Mouse (Mus musculus) left cerebral cortex, adult 11 months (tissue): Measurements from ENCODE around the gene Stat1.
A peak's percentile ranks its signal among the peaks of the same experiment; 100 is the strongest.

Experiments used
- DNase-seq: peaks from one replicate; pipeline ENCODE4 v3.0.0; 2022; ENCODE audit warnings: low spot score

Stat1 gene

DNA sequence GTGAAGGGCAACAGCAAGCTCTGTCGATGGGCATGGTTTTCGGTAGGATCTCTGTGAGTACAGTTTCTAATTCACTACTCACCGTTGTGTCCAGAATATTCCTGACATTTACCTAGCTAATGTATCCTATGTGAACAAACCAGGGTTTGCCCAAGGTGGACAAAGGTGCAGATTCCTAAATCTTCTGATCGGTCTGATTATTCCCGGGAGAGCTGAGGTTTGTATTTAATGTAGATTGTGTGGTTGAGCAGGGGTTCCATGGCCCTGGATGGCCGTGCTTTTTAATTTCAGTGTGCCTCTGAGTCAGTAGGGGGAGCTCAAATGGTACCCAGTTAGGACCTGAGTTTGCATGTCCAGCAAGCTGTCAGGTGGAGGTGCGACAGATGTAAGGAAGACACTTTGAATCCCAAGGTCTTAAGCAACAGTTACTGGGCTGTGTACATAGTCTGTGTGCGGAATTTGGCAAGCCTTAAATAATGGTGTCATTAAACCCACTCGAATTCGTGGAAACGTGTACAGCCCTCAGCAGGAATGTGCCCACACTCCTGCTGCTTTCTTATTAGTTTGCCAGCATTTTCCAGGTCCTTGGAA is 12.6 kb downstream of the Stat1 start:
- DNase-seq: no peak

DNA sequence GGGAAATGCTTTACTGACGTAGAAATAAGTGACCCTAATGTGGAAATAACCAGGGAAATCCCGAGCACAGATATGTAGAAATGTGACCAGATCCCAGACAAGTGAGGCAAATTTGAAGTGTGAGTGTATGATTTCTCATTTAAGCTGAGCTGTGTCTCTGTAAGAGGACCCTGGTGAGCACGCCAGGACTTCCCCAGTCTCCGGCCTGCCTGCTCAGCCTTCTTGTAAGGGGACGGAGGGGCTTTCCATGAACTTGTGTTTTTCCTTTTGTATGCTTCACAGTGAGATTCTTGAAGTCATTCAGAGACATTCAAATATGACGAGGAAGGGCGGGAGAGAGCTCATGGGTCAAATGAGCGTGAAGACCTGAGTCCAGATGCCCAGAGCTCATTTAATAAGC is 14.0 kb downstream of the Stat1 start:
- no peak for DNase-seq

DNA sequence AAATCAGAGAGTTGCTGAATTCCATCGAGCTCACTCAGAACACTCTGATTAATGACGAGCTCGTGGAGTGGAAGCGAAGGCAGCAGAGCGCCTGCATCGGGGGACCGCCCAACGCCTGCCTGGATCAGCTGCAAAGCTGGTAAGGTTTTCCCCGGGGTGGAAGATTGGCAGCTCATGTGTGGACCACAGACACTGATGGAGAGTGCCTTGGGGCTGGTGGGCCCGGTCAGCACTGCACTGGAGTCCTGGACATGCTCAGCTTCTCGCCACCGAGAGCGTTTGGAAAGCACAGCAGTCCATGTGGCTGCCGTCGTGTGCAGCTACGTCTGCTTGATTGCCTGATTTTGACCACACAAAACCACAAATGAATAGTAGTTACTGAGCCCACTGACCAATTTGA is 18.1 kb downstream of the Stat1 start:
- no peak for DNase-seq

DNA sequence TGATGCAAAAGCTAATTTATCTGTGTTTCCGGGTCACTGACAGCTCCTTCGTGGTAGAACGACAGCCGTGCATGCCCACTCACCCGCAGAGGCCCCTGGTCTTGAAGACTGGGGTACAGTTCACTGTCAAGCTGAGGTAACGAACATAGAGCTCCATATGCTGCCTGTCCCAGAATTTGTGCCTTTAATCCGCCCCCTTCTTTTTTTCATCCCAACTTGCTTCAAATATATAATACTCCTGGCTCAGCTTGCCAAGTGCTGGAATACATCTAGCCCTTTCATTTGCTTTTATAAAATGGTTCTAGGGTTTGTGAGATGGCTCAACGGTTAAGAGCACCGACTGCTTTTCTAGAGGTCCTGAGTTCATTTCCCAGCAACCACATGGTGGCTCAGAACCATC is 21.3 kb downstream of the Stat1 start:
- no peak for DNase-seq

DNA sequence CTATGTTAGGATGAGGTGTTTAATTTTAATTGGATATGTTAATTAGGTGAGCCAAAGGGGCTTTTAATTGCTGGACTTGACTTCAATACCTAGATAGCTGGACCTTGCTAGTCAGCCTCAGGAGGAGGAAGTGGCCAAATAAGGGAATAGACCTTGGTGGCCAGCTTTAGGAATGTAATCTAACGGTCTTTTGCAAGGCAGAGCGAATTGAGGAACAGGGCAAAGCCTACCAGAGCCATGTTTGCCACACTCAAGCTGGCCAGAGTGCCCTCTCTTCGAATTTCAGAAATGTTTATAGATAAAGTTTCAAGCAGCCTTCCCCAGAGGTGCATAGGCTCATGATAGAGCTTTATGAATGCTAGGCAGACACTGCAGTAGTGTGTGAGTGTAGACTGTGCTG is 22.2 kb downstream of the Stat1 start:
- DNase-seq: no peak

DNA sequence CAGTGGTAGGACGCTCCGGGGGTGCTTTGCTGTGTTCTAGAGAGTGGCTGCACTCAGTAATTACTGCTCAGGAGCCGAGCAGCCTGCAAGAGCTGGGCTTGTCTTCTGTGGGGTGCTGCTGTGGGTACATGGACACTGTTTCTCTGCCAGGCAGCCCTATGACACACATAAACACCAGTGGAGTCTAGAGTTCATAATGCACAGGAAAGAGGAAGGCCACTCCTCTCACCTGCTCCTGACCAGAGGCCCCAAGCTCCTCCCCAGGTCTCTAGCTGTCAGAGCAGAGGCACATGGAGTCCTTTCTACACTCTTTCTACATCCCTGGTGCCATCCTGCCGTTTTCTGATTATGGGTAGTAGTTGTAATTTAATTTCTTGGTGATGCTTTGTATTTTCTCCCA is 22.9 kb downstream of the Stat1 start:
- no peak for DNase-seq

DNA sequence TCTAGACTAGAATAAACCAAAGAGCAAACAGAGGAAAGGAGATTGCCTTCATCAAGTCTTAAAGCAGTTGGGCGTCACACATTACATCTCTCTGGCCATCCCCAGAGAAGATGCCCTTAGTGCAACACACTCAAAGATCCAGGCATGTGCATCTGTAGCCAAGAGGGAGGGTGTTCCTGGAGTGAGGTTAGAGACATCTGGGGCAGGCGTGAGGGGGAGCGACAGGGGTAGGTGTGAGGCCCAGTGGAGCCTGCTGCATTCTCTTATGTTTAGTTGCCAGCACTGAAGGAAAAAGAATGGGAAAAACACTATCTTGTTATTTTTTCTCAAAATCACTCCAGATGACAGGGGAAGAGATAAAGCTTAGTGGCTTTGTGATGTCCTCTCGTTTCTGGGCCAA is 24.0 kb downstream of the Stat1 start:
- DNase-seq: no peak

DNA sequence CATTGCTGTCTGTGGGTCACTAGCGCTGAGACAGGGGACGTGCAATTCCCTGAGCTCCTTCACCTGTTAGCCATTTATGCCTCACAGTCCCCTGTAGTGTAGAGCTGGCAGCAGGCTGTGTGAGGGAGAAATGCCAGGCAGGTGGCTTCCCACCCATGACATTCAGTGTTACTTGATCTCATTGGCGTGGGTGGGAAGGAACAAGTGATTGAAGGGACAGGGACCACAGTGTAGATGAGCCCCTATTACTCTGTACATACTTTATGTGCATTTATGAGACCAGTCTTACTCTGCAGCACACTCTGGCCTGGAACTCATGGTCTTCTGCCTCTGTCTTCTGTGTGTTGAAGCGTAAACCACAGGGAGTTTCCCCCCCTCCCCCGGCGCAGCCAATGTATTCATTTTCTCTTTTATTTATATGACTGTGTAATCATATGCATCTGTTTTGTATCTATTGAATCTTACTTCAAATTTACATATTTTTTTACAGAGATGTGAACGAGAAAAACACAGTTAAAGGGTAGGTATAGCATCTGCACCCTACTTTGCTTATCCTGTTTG is 24.4 kb downstream of the Stat1 start:
- no peak for DNase-seq

DNA sequence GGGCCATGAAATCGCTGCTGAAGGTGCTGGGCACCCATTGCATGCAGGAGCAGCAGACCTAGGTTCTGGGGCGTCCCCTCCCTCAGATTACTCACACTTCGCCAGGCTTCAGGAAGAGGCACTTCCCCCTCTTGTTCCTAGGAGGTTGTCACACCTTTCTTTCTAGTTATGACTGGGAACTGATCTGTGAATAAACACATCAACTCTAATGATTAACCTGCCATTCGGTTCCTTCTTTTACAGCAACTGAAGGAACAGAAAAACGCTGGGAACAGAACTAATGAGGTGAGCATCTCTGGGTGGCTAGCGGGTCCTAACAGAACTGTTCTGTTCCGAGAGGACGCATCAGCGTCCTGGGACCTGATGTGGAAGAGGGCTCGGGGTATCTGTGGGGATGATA is 25.7 kb downstream of the Stat1 start:
- no peak for DNase-seq

DNA sequence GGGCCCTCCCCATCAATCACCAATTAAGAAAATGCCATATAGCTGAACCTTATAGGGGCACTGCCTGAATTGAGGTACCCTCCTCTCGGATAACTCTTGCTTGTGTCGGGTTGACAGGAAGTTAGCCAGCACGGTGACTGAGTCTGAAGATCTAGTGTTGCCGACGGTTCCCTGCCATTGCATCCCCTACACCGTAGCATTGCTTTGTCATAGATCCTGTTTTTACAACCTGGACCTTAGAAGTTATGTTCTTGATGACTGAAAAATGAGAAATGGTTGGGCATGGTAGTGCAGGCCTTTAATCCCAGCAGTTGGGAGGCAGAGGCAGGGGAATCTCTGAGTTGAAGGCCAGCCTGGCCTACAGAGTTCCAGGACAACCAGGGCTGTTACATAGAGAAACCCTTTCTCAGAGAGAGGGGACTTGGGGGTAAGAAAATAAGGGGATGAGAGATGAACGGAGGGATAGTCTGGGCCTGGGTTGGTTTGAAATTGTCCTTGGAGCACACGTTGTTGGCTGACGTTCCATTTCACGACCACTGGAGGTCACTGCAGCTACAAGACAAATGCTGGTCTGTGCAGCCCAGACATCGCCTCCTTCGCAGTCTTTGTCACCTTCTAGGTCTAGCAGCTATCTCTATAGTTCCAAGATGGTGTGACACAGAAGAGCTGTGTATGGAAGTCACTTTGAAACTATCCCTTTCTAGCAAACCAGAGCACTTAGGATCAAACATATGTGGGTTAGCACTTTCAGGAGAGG is 27.2 kb downstream of the Stat1 start:
- DNase-seq: no peak

DNA sequence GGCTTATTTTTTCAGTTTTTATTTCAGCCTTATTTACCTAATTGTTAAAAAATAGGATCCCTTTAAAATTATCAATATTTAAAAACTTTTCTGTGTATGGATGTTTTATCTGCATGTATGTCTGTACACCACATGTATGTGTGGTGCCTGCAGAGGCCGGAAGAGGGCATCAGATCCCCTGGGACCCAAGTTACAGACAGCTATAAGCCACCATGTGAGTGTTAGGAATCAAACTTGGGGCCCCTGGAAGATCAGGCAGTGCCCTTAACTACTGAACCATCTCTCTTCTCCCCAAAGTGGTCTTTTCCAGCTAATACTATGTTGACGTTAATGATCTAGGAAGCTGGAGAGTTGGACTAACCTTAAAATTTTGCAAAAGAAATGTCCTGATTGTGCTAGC is 28.2 kb downstream of the Stat1 start:
- DNase-seq: no peak

DNA sequence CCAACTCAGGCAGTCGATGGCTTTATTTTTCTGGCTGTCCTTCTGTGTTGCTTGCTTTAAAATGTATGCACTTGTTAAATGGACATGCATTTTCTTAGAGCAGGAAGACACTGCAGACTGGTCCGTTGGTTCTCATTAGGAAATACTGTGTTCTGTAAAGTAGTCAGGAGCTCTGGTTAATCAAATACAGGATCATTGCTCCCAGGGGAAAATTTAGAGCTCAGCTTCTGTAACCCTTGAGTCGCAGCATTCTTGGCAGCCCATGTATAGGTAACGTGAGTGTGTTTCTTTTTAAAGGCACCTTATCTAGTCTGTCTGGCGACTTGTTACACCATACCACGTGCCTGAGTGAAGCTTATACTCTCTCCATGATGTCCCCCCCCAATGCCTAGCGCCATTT is 28.9 kb downstream of the Stat1 start:
- no peak for DNase-seq

DNA sequence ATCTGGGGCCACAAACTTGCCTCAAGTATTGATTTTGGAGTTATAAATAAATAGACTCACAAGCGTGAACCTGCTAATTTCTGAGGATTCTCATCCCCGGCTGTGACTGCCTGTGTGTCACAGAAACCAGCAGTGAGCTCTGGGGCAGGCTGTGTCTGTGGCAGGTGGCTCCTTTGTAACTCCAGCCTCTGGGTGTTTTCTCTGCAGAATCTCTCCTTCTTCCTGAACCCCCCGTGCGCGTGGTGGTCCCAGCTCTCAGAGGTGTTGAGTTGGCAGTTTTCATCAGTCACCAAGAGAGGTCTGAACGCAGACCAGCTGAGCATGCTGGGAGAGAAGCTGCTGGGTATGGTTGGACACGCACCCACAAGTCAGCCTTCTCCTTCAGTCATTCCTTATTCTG is 29.5 kb downstream of the Stat1 start:
- DNase-seq: no peak

DNA sequence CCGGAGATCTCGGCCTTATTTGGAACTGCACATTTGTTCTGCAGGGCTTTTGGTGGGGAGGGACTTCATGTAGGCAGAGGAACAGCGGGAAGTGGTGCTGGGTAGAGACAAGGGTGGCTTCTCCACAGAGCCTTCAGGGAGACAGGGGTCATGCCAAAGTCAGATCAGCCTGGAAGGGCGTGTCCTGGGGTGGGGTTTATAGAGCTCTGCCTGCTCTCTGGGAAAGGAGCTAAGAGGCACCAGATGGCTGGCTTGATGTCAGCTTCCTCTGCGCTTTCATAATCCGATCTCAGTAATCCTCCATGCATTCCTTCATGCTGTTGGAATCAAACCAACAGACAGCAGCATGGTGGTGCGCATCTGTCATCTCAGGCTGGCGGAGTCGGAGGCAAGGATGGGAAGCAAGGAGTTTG is 30.7 kb downstream of the Stat1 start:
- DNase-seq: peak; percentile 51

DNA sequence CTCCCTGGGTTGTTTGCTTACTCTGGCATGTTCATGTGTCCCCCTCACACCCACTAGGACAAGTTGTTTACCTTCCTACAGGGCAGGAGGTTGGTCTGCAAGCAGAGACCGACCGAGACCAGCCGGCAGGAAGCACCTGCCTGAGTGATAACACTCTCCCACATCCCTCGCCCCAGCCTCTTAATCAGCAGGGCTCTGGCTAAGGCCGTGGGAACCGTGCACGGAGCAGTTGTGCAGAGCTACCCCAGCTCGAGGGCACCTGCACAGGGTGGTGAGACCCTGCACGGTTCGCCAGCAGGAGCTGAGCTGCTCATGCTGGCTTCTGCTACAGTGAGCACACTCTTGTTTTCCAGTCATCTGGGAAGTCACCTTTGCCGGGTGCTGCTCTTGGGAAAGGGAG is 31.4 kb downstream of the Stat1 start:
- no peak for DNase-seq

DNA sequence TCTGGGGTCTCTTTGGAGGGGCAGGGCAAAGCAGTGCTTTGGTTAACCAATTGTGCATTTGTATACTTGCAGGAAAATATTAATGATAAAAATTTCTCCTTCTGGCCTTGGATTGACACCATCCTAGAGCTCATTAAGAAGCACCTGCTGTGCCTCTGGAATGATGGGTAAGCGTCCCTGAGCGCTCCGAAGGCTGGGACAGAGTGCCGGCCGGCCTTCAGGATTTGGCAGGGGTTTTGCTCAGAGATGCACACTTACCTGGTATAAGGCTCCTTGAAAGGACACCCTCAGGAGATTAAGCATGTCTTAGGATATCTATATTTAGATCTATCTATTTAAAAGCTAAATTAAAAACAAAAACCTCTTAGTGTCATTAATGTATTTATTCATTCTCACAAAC is 31.9 kb downstream of the Stat1 start:
- no peak for DNase-seq

DNA sequence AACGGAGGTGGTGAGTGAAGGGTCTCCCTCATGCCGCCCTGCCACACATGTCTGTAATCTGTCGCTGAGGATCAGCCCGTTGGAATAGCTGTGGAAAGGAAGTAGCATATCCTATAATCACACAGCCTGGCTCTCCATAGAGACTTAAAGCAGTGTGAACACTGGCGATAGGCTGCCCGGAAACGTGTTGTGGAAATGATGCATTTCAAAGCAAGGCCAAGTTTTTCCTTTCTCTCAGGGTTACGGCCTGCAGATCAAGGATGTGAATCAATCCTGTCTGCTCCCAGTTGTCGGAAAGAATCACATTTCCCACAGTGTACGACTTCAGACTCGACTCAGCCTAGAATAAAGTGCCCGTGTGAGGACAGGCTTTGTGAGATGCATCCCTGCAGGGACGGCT is 33.1 kb downstream of the Stat1 start:
- DNase-seq: no peak

DNA sequence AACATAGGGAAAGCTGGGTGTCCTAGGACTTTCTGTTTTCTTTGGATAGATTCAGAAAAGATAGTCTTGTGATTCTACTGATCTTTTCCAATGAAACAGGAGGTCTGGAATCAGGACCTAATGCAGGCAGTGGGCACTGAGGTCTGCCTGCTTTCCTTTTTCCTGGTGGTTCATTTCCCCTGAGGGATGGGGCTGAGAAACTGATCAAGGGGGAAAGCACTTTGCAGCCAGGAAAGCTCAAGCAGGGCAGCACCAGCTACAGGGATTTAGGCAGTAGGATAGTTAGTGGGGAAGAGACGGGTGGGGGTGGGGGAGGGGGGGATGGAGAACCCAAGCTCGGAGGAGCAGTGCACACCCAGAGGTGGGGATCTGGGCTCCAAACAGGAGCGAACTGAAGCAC is 33.7 kb downstream of the Stat1 start:
- no peak for DNase-seq

DNA sequence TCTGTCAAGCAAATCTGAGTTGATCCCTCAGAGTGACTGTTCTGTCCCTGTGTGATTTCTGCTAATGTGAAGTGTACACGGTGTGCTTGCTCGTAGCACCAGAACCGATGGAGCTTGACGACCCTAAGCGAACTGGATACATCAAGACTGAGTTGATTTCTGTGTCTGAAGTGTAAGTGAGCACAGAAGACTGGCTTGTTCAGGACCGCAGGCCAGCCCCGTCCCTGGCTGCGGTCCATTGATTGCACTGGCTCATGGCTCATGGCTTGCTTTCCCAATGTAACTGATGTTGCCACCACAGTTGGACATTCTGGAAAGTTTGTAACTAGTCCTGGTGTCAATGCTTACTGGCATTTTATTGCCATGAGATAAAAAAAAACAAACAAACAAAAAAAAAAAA is 35.6 kb downstream of the Stat1 start:
- DNase-seq: no peak

DNA sequence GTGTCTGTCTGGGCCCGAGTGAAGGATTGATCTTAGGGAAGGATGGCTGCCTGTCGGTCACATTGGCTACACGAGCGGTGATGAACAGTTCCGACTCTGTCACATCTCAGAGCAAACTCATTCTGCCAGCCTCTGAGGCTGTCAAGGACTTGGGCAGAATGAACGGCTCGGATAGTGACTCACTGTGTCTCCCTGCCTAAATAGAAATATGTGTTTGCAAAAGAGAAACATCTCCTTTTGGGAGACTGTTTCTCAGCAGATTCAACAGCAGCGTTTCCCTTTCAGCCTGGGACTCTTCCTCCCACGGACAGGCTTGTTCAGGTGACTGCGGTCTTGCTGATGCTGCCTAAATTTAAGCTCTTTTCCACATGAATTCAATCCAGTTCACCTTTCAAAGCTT is 37.1 kb downstream of the Stat1 start:
- DNase-seq: no peak

DNA sequence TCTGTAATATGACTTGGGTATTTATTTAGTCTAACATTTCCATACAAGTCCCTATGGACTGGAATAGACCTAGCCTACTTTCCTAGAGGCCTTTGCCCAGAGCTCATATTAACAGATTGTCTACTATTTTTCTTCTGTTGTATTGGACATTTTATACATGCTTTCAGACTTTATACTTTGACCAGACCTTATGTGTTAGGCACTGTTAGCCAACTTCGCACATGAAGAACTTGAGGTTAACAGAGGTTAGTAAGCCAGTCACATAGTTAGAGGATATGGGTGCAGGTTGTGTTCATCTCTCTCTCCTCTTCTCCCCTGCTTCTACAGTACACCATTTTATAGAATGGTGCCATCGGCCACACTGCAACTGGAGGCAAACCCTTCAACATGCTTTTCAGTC is 38.8 kb downstream of the Stat1 start:
- DNase-seq: no peak

DNA sequence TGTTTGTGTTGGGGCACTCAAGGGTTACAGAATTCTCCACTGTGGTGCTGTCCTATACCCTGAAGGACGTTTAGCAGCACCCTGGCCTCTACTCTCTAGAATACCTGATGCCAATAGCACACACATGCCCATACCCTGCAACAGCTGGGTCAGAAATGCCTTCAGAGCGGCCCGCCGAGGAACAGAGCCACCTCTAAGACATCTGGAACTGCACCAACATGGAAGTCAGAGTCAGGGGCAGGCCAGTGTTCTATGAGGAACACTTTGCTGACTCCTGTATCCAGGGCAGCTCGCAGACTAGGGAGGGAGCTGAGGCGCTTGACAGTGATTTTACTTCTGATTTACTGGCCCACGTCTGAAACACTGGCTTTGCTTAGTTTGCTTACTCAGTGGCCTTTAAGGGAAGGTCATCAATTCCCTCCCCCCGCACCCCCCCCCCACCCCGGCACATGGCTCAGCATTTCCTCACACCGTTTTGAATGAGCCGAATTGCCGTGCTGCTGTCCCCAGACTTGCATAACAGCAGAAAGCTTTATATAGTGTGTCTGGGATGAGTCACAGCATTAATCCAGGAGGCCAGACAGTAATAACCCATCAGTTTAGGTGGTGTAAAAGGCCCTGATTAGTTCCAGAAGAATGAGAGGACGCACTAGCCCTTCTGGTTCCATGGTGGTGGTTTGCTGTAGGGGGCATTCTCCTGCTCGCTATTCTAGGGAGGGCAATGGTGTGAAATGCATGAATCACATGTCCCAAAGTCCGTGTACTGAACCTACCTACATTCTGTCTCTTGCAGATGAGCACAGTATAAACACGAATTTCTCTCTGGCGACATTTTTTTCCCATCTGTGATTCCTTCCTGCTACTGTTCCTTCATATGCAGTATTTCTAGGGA is 39.5 kb downstream of the Stat1 start:
- DNase-seq: no peak

DNA sequence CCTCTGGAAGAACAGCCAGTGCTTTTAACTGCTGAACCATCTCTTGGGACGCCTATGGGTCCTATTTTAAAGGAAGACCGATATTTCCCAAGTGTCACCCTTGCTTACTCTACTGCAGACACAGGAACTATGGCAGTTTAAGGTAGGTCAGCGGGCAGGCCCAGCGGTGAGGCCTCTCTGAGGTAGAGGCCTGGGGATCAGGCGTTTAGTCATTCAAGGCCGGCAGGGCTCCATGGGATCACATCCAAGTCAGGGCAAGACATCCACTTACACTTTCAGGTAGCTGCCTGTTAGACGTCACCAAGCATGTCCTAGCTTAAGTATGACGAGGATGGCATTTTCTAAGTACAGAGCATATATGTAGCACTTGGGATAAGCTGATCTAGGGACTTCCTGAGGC is 41.9 kb downstream of the Stat1 start:
- DNase-seq: no peak
